Mouse (Mus musculus): ENCODE data around the gene Prkce.

The Prkce gene

GRCm38 (mm10) chr17:86615592-86616291 is 448.2 kb downstream of the Prkce start:
- no peak for DNase-seq (ENCODE audit: low read depth, low spot score)

- no peak for DNase-seq (ENCODE audit: low read depth, low spot score)
Observed at GRCm38 (mm10) chr17:86617570-86618237, 450.1 kb downstream of the Prkce start.

DNA sequence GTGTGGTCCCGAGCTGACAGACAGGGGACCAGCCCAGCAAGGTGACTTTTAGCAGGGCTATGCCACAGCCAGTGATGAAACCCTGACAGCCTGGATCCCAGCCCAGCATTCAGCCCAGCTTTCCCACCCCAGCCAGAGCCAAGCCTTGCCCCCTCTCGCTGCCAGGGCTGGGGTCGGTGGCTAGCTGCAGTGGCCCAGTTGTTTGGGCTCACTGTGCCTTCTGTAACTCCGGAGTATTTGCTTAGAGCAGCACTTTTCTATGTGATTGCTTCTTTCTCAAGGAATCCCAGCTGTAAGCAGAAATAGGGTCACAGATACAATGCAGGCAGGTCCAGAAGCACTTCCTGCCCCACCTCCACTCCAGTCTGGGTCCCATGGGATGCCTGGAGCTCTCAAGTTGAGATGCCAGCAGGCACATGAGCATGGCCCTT is 450.9 kb downstream of the Prkce start:
- DNase-seq (ENCODE audit: low read depth, low spot score) = no peak

DNA sequence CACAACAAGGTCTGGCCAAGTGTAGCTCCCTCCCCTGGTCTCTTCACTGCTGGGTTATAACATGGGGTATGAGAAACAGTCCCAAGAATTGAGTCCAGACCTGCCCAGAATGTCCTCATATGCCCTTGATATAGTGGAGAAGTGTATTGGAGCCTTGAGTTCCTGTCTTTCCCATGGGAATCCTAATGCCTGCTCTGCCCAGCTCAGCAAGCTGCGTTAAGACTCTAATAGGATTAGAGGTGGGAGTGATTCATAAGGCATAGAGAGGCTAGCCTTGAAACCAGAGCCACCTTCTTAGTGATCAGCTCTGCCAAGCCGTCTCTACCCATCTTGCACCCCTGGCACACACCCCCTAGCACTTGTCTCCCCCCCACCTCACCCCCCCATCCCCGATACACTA is 455.3 kb downstream of the Prkce start:
- no peak for DNase-seq (ENCODE audit: low read depth, low spot score)

- no peak for DNase-seq (ENCODE audit: low read depth, low spot score)
Observed at GRCm38 (mm10) chr17:86626523-86626922, 458.9 kb downstream of the Prkce start.

DNA sequence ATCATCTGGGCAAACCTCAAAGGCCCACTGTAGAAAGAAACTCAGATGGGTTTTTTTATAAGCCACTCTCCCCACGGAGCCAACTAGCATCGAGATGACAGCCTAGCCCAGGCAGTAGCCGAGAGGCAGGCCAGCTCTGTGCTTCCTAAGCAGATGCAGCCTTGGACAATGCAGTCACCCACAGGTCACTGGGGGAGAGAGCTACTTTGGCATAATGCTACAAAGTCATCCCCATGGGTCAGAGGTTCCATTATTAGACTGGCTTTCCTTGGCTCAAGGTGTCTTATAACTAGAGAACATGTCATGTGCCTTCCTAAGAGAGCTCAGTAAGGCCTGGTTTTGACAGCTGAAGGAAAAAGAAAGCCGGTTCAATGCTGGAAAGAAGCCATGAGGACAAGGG is 465.5 kb downstream of the Prkce start:
- DNase-seq (ENCODE audit: low read depth, low spot score) = peak; percentile 24

DNA sequence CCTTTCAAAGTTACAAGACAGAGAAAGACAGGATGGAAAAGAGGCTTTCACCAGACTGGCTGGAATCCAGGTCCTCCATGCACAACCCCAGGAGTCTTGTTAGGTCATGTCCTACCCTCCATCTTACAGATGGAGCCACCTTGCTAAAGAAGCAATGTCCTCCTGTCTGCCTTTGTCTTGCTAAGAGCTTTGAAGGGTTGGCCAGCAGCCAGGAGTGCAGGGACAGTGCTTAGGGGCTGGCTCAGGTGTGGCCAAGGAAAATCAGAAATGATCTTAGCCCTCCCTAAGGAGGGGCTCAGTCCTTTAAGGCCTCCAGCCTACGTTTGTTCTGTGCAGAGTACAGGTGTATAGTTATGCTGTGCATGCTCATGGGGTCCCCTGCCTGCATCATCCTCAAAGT is 469.7 kb downstream of the Prkce start:
- DNase-seq (ENCODE audit: low read depth, low spot score) = peak; percentile 15

DNA sequence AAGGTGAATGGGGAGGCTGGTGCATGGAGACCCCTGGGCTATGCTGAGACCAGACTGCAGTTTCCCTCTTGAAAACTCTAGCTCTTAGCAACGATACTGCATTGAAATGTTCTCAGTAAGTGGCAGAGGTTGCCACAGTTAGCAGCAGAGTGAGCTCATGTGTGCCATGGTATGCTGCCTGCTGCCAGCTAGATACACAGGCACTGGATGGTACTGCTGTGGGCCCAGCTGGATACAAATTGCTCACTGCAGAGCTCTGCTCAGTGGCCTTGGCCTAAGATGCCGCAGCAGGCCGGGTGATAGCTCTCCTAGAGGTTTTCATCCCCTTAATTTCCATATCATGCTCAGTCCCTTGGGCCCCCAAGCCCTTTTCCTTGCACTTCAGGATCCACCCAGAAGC is 471.7 kb downstream of the Prkce start:
- DNase-seq (ENCODE audit: low read depth, low spot score) = peak; percentile 61

DNA sequence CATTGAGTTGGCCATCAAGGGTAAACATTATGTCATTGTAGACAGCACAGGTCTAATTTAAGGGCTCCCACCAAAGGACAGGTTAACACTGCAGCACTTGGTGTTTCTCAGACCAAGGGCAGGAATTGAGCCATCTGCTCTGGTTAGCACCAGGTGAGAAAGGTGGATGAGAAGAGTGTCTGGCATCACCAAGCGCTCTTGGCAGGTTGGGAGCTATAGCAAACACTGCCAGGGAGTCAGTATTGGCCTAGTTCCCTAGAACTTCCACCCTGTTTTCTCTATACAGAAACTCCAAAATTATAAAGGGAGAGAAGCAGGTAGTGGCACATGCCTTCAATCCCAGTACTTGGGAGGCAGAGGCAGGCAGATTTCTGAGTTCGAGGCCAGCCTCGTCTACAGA is 479.6 kb downstream of the Prkce start:
- DNase-seq (ENCODE audit: low read depth, low spot score) = peak; percentile 94

GRCm38 (mm10) chr17:86648856-86649435 is 481.4 kb downstream of the Prkce start:
- DNase-seq (ENCODE audit: low read depth, low spot score) = peak; percentile 67

- peak; percentile 13 for DNase-seq (ENCODE audit: low read depth, low spot score)
Observed at GRCm38 (mm10) chr17:86650241-86650640, 482.7 kb downstream of the Prkce start.

GRCm38 (mm10) chr17:86651091-86651490 is 483.5 kb downstream of the Prkce start:
- no peak for DNase-seq (ENCODE audit: low read depth, low spot score)

GRCm38 (mm10) chr17:86652751-86653150 is 485.2 kb downstream of the Prkce start:
- DNase-seq (ENCODE audit: low read depth, low spot score) = peak; percentile 17

- no peak for DNase-seq (ENCODE audit: low read depth, low spot score)
Observed at GRCm38 (mm10) chr17:86656369-86656768, 488.8 kb downstream of the Prkce start.

- DNase-seq (ENCODE audit: low read depth, low spot score) = no peak
Observed at GRCm38 (mm10) chr17:86662301-86662700, 494.7 kb downstream of the Prkce start.

- DNase-seq (ENCODE audit: low read depth, low spot score) = no peak
Observed at GRCm38 (mm10) chr17:86663471-86663870, 495.9 kb downstream of the Prkce start.

- DNase-seq (ENCODE audit: low read depth, low spot score) = no peak
Observed at GRCm38 (mm10) chr17:86667836-86668600, 500.4 kb downstream of the Prkce start.

GRCm38 (mm10) chr17:86669641-86670373 is 502.2 kb downstream of the Prkce start:
- no peak for DNase-seq (ENCODE audit: low read depth, low spot score)

DNA sequence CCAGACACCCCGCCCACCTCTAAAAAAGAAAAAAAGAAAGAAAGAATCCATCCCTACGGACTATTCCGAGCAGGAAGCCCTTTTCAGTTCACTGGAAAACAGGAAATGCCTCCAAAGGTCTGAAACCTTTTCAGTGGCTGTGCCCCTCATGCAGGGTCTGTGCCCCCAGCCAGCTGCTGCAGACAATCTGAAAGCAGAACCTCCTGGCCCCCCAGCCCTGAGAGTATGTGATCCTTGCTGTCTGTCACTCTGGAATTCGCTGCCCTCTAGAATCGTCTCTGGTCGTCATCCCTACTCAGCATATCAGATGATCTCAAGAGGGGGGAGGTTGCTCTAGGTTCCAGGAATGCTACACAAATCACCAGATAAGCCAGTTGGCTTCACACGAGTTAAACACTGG is 503.1 kb downstream of the Prkce start:
- DNase-seq (ENCODE audit: low read depth, low spot score) = no peak

DNA sequence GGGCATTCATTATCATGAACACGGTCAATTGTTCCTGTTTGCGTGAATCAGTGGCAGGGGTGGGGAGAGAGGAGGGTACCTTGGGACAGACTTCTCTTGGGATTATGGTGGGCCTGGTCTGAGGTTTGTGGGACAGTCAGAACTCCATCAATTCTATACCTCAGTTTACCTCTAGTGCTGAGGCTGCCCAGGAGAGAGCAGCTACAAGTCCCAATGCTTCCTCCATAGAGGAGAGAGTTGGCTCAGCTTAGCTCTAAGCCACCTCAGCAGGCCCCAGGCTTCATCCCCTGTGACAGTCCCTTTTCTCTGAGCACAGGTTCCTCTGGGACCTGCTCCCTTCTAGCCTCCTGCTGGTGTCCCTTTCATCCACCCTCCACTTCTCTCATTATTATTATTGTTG is 507.4 kb downstream of the Prkce start:
- no peak for DNase-seq (ENCODE audit: low read depth, low spot score)

GRCm38 (mm10) chr17:86676336-86676735 is 508.8 kb downstream of the Prkce start:
- DNase-seq (ENCODE audit: low read depth, low spot score) = no peak

Data from brain, adult 2 months (tissue).